Mouse (Mus musculus) c-Kit-positive CD71-positive TER-119-positive erythroid progenitor cells, embryonic 14.5 days (primary cell): ENCODE measurements around the gene Aasdh.
"Not testable (repeated sequence)": the region's sequence is repeated elsewhere in the genome, so short reads cannot be mapped to it uniquely, and the experiment has no call there.

Source experiments
- DNase-seq: peaks from one replicate; pipeline ENCODE4 v3.0.0-alpha.2; 2013; ENCODE audit warnings: low spot score

The Aasdh gene

GRCm38 (mm10) chr5:76905405-76906154 is at the start of gene Aasdh:
TSS of gene Aasdh (minus strand) at chr5:76905514.
- DNase-seq = peak; percentile 96

DNA sequence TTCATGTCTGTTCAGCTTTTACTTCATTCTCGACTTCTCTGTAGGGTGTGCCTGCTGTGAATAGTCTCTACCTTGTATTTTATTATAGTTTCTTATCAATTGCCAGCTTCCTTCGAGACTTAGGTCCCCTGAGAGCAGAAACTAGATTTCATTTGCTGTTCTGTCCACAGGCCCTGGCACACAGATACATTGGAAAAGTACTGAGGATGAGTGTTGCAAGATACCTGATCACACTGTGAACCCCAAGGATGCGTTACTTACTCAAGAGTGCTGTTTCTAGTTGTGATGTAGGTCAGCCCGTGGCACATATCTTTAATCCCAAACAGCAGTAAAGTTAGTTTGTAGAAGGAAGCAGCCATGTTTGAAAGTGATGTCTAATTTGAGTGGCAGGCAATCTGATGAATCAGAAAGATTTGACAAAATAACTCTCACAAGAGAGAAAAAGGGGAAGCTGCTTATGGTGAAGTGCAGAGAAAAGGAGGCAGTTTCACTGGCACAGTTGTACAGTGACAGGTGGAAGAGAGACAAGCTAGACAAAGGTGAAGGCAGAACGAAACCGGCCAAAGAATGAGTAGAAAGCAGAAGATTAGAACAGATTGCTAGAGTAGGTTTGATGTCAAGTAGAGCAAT is 49.1 kb upstream of the Aasdh start:
- no peak for DNase-seq

GRCm38 (mm10) chr5:76953794-76954193 is 48.5 kb upstream of the Aasdh start:
- DNase-seq = no peak

- no peak for DNase-seq
These were observed 47.1 kb upstream of the Aasdh start for GRCm38 (mm10) chr5:76952112-76953040.

DNA sequence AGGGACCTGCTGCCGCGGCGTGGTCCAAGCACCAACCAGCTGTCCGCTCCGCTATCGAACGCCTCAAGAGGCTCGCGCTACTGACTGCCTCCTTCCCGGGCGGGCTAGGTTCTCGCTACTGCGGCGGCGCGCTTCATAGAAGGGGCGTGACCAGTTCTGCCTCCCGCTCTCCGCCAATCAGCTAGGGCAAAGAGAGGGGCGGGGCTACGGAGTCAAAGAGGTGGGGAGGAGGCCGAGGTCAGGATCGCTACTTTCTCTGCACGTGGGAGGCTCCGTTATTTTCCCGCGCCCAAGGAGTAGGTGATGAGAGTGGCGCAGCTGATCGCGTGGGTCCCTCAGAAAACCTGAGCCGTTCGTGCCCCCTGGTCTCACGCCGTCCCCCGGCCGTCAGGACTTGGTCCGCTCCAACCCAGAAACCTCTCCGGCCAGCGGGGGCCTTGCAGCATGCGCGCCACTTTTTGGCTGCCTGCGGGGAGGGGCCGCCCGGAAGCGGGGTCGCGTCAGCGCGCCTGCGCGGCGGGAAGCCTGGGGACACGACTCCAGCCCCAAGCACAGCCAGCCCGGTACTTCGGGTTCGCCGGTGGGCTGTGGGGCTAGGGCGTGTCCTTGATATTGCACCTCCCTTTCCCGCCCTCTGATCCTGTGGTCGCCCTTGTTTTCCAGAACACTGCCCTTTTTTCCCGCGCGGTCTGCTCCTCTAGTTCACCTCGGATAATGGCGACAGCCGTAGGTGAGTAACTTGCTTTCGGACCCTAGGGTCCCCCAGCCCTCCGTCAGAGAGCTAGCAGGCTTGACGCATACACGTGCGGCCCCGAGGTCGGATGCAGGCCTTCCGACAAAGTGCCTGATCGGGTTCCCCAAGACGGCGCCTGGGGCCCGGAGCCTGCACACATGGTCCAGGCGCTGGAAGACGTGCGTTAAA is 46.1 kb upstream of the Aasdh start, which contains the start of the genes Paics and Ppat:
Gene Paics (plus strand): TSS at position 202 of the 922 bp plus-strand sequence.
Gene Ppat (minus strand): TSS at position 473 of the 922 bp plus-strand sequence.
- DNase-seq = peak; percentile 99

- DNase-seq = peak; percentile 41
These were observed 45.2 kb upstream of the Aasdh start for GRCm38 (mm10) chr5:76950343-76951105.

DNA sequence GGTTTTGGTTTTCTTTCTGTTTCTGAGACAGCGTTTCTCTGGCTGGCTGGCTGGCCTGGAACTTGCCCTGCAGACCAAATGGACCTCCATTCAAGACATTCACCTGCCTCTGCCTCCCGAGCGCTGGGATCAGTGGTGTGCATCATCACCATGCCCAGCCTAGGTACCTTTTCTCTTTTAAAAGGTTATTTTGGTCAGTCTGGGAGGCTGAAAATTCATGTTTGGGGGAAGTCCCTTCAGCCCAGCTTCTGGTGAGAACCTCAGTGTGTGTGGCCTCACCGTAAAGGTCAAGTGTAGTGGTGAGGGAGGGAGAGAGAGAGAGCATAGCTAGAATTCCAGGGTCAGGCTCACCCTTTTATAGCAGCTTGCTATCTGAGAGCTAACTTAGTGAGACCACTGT is 42.4 kb upstream of the Aasdh start:
- no peak for DNase-seq

- DNase-seq = no peak
These were observed 41.8 kb upstream of the Aasdh start for GRCm38 (mm10) chr5:76947142-76947541.

DNA sequence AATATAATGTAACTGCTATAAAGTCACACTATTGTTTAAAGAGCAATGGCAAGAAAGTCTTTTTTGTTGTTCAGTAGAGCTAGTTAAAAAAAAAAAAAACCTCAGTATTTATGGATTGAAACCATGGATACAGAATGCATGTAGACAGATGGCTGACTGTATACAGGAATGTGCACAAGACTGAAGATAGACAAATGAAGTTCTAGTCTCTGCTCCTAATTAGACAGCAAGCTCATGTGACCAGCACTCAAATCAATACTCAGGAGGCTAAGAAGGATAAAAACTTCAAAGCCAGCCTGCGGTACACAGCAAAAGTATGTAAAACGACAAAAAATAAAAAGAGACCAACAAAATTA is 40.3 kb upstream of the Aasdh start:
- no peak for DNase-seq

DNA sequence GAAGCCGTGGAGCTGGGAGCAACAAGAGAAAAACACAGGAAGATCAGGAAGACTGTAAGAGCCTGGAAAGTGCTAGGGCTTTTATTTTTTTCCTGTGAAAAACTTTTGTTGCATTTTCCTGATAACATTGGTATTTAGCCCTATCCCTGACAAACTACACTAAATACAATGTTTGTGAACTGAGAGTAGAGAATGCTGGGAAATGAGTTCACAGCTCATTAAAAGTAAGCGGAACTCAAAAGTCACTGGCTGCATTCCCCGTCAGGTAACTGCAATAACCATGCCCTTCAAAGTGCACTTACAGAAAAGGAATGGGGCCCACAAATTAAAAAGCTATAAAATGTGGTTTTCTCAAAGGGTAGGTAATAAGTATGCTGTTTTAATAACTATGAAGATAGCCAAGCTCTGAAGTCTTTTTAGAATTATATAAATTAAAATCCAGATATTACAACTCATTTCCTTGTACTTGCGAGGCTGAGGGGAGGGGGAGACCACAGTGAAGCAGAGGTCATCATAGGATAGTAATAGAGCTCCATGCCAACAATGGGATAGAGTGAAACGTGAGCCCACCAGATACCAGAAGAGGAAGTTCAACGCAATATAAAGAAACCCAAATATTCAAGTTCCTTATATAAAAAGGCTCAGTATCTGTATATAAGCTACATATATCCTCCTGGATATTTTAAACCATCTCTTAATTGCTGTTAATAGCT is 39.8 kb upstream of the Aasdh start:
- DNase-seq = no peak

GRCm38 (mm10) chr5:76942505-76942904 is 37.2 kb upstream of the Aasdh start:
- no peak for DNase-seq

DNA sequence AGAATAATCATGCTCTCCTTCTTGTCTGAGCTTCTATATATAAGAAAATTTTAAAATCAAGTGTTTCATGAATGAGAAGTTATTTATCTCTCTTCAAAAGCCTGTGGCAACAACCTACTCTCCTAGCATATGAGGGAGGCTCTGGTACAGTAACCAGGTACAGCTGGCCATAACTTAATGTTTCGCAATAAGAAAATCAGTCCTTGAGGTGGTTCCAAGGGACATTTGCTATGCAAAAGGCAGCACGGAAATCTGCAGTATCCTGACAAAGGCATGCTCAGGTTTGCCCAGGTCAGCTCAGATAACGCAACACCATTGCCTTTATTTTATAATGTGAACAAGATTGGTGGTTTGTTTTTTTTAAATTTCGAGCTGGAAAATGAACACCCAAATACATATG is 36.7 kb upstream of the Aasdh start:
- no peak for DNase-seq

DNA sequence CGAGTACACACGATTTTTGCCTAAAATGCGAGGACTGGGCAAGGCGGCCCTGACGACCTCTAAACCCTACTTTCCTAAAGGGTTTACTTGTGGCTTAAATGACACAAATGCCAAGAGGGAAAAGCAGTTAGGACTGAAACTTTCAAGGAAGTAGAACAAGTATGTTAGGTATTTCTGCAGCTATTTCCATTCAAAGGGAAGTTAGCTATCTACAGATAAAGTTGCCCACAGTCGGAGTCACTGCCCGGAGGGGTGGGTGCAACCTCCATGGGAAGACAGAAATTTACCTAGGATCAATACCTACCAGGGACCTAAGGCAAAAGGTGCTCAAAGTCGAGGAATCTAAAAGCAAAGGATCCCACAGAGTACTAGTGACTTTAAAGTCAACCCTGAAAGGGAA is 34.4 kb upstream of the Aasdh start:
- no peak for DNase-seq

- DNase-seq = no peak
These were observed 24.0 kb upstream of the Aasdh start for GRCm38 (mm10) chr5:76929180-76929877.

DNA sequence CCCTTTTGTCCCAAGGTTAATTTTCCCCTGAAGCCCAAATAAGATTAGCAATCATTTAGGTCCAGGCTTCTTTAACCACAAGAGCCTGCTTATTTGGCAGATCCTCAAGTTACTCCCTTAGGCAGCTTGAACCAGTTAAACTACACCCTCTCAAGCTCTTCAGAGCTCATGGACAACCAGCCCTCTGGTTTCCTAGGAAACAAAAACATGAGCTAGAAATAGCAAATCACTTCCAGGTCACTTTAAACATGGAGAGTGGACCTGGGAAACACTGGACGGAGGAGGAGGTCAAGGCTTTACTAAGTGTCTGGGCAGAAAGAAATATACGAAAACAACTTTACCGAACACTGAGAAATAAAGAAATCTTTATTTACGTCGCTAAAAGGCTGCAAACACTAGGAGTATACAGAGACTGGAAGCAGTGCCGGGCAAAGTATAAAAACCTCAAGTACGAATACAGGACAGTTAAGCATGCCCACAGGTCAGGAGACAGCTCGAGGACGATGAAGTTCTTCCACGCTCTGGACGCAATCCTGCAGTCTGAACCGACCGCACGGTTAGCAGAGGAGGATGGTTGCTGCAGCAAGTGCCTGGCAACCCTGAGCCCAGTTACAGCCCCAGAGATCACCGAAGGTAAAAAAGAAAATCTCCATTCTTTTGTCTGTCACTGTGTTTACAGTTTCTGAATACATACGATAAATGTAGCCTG is 23.0 kb upstream of the Aasdh start:
- DNase-seq = no peak

DNA sequence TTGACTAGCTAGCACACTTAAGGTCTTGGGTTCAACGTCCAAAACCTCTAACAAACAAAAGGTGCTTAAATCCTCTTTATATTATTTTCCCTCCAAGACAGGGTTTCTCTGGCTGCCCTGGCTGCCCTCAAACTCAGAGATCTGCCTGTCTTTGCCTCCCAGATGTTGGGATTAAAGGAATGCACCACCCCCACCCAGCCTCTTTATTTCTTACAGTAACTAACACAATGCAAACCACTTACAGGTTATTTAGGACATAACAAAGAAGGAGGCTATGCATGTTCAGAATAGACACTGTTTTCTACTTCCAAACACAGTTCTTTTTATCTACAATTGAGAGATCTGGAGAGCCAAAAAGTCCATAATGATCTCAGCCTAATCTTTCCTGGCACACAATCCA is 19.0 kb upstream of the Aasdh start:
- no peak for DNase-seq

- DNase-seq = no peak
These were observed 18.1 kb upstream of the Aasdh start for GRCm38 (mm10) chr5:76923428-76923827.

- no peak for DNase-seq
These were observed 17.5 kb upstream of the Aasdh start for GRCm38 (mm10) chr5:76922833-76923232.

DNA sequence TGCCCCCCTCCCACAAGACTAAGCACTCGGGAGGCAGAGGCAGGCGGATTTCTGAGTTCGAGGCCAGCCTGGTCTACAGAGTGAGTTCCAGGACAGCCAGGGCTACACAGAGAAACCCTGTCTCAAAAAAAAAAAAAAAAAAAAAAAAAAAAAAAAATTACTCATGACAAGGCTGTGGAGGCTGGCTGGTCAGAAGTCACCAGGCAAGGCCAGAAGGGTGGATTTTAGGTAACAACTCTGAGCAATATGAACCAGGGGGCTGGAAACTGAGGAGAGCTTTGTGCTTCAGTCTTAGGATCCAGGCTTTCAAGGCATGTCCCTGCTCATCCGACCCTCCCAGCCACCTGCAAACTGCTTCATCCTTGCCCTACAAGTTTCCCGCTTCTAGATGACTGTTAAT is 7.2 kb upstream of the Aasdh start:
- DNase-seq = not testable (repeated sequence)
